Mouse (Mus musculus) spleen, postnatal 4 days (tissue): ENCODE measurements at regions not wholly inside any gene's neighbourhood (a gene's known extent, or its start where the extent isn't known, plus 50 kb on each side); places are given as distances from the start of the nearest gene placed in this dataset.

Experiments used
- DNase-seq, 2 experiments: peaks; one replicate each; pipeline ENCODE4 v3.0.0; 2022; ENCODE audit warnings: low spot score in 2 of 2

DNA sequence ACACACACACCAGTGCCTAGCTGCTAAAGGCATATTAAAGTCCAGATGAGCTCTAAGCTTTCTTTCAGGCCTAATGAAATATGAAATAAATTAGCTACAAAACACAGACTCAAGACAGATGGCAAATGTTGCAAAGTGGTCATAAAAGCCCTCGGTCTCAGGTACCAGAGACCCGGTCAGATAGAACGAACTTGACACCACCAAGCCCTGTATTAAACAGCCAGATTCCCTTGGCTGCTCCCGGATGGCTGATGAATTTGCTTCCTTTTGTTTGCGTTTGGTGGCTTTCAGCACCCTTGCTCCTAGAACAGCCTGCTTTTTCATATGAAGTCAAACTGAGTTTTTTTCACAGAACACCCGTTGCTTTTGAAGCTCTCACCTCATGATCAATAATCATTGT is 51.5 kb upstream of the Daam1 start:
- DNase-seq: no peak
